Mouse (Mus musculus) layer of hippocampus, adult 2 months (tissue): ENCODE results near the gene Dnaaf3. TPM values are rescaled to one million over a fixed set of nuclear protein-coding genes. Genes with fewer than 3 reads are reported as not detected.
A peak's percentile ranks its signal among the peaks of the same experiment; 100 is the strongest.
"Not testable (repeated sequence)": the region's sequence is repeated elsewhere in the genome, so short reads cannot be mapped to it uniquely, and the experiment has no call there.

Experiments
- DNase-seq, 2 experiments: peaks; one replicate each; pipeline ENCODE4 v3.0.0; 2022; ENCODE audit warnings: low spot score in 2 of 2
- H3K27ac ChIP-seq: fragments of 200-600 bp; 2 replicates; pipeline ENCODE4 v1.8.1; 2022
- H3K4me3 ChIP-seq: fragments of 200-600 bp; 2 replicates; pipeline ENCODE4 v1.8.1; 2022; ENCODE audit warnings: mild to moderate bottlenecking
- CTCF ChIP-seq: fragments of 200-600 bp; conservative IDR thresholded peaks from 2 replicates; pipeline ENCODE4 v1.8.1; 2022; ENCODE audit warnings: antibody characterized with exemption, mild to moderate bottlenecking, moderate library complexity
- total RNA-seq, 2 experiments: library from RNA; stranded (reverse); gene quantifications; 2 replicates each; pipeline ENCODE4 v1.2.3; 2021

Gene Dnaaf3
- total RNA-seq, 2 experiments from 2014 or later: 0.47 to 0.64 TPM

DNA sequence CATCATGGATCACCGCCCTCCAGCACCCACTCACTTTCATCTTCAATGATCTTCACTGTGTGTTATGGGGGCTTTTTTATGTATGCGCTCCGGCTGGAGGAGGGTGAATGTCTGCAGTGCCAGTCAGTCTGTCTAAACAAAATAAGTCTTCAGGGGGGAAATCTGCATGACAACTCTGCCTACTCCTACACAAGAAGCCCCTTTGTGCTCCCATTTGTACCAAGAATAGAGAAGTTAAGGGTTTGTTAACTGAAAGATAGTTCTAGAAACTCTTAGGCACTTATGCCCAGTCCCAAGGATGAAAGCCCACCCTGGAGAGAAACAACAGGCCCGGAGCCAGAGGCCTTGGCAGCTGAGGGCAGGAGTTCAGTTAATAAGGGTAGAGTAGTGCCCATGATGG, 4.1 kb upstream of the Dnaaf3 start:
- no peak for DNase-seq
- Histone ChIP-seq H3K27ac (no peak overlapping the region), H3K4me3 (no peak overlapping the region)
- TF ChIP-seq CTCF: no peak

DNA sequence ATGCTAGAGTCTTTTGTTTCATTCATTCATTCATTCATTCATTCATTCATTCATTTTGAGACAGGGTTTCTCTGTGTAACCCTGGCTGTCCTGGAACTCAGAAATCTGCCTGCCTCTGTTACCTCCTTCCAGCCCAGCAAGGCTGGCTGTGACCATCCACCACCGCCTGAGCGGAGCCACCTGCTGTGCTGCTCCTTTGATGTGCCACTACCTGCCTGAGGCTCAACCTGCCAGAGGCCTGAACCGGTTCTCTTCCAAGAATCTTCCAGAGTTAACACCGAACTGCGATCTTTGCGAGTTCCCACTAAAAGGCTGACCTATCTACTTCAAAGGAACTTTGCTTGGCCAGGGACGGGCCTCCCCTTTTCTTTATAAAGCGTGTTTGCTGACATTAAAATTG, 2.1 kb downstream of the Dnaaf3 start:
- not testable (repeated sequence) for H3K27ac ChIP-seq, DNase-seq, H3K4me3 ChIP-seq

DNA sequence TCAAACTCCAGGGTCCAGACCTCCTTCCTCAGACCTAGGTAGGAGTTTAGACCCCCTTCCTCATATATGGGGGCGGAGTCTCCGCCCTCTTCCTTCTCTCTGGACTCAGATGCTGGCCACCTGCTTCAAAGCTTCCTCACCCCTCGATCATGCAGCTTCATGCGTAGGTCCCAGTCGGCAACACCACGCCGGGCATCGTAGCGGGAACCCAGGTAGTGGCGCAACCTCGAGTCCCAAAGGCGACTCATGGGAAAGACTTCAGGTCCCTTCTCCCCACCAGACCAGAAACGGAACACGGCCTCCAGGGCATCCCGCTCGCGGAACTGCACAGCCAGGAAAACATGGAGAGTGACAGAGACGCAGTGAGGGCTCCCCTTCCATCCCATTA, 5.0 kb downstream of the Dnaaf3 start:
- TF ChIP-seq CTCF: no peak
- H3K27ac ChIP-seq: no peak overlapping the region
- DNase-seq: no peak
- H3K4me3 ChIP-seq: no peak overlapping the region

DNA sequence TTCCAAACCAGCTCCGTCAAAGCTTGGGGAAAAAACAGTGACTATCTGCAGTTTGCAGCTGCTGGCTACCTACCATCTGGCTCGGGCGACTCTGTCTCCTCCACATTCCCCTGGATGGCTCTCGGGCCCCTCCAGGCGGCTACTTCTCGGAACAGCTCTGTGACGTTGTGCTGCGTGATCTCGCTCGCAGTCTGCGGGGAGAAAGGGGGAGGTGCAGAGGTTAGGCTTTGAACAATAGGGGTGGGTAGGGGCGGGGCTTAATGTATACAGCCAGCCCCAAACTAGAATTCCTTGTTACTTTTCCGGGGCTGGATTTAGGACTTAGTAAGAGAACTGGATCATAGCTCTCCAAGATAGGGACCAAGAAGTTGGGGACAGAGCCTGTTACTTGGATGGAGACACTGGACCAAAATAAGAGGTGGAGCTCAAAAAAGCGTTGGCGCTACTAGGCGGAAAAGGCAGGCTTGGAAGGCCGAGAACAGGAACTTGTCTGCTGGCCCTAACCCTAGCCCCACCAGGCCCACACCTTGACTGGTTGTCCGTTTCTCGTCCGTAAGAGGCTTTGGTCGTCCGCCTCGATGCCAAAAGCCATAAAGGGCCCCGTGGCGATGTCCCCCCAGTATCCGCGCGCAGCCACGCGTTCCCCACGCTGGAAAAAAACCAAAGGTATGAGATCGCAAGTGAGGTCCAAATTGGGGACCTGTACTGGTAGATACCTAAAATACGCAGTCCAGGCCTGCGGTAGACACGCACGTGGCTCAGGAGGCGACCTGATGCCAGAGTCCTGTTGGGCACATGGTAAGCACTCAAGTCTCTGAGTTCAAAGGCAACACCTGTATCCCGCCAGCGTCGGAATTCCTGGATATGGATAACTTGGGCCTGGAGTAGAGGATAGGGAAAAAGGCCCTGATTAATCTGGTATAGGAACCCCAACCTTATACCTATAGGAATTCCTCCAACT, 5.6 kb downstream of the Dnaaf3 start:
- Histone ChIP-seq H3K4me3 (peak overlapping the region; percentile 40), H3K27ac (0 out of 2 replicates have a peak overlapping the region, but pooled peaks have one; percentile 18)
- peak; percentile 54 to 76 for DNase-seq
- peak; percentile 77 for TF ChIP-seq CTCF

DNA sequence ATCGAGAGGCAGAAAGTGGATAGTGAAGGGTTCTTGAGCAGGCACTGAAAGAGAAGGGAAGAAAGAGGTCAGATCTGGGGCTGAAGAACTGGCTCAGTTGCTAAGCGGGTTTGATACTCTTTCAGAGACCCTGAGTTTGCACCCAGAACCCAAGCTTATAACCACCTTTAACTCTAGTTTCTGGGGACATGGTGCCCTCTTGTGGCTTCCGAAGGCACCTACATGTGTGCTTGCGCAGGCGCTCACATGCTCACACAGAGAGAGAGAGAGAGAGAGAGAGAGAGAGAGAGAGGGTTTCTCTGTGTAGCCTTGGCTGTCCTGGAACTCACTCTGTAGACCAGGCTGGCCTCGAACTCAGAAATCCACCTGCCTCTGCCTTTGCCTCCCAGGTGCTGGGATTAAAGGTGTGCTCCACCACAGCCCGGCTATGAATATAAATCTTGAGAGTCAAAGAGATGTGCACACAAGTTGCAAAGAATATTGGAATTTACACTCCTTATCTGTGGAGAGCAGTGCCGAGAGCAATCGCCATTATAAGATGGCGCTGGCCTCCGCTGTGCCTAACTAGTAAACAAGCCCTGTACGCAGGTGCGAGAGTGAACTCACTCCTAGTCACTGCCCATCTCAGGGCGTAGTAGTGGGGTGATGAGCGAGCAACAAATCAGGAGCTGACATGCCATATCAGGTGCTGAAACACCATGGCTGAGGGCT, 7.9 kb downstream of the Dnaaf3 start, which contains the start of gene Tnni3:
Gene Tnni3 (minus strand): TSS at position 18 of the 711 bp plus-strand sequence.
- TF ChIP-seq CTCF: peak; percentile 75
- not testable (repeated sequence) for H3K4me3 ChIP-seq, H3K27ac ChIP-seq
- peak in 1 of 2 experiments; percentile 57 for DNase-seq

DNA sequence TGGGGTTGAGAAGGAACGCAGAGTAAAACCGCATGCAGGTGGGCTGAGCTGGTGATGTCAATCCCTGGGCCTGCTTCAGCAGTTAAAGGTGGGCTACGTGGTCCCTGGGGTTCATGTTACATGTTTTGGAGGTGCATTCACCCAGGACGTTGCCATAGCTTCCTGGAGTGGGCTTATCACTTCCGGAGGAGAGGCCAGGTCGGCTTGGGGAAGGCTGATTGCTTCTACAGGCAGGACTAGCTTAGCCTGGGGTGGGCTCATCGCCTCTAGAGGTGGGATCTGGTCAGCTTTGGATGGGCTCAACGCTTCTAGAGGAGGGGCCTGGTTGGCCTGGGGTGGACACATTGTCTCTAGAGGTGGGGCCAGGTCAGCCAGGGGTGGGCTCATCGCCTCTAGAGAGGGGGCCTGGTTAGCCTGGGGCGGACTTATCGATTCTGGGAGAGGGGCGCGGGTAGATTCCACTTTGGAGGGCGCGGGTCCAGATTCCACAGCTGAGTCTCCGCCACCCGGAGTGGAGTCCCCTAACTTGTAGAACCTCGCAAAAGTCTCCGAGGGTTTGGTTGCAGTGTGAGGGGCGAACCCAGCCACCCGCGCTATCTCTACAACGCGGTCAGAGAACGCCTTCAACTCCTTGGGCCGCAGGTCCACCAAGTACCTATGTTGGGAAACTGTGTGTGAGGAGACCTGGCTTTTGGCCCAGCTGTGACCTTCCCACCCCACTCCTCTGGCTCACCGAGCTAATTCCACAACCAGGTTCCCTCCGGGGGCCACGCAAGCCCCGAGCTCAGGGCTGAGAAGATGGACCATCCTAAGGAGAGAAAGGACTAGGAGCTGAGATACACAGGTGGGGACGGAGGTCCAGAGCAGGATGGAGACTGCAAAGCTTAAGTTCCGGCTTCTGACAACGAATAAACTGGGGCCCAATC, 8.8 kb downstream of the Dnaaf3 start:
- Histone ChIP-seq H3K27ac (no peak overlapping the region), H3K4me3 (no peak overlapping the region)
- no peak for DNase-seq
- no peak for TF ChIP-seq CTCF

DNA sequence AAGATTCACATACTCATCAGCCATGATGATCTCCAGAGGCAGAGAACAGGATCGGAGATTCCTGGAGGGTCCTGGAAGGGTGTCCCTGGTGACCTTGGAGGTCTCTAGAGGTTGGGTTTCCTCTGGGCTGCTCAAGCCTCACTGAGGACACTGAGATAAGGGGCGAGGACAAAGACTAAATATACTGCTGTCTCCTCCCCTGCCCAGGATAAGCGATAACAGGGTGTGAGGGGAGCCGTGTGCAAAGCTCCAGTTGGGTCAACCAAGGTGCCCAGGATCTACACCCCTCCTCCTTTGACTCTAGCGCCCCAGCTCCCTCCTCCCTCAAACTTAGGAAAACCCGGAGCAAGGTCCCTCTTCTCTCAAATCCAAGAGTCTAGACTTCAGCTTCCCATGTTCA, 10.0 kb downstream of the Dnaaf3 start:
- no peak overlapping the region for H3K4me3 ChIP-seq
- no peak for DNase-seq
- no peak for TF ChIP-seq CTCF
- H3K27ac ChIP-seq: no peak overlapping the region

DNA sequence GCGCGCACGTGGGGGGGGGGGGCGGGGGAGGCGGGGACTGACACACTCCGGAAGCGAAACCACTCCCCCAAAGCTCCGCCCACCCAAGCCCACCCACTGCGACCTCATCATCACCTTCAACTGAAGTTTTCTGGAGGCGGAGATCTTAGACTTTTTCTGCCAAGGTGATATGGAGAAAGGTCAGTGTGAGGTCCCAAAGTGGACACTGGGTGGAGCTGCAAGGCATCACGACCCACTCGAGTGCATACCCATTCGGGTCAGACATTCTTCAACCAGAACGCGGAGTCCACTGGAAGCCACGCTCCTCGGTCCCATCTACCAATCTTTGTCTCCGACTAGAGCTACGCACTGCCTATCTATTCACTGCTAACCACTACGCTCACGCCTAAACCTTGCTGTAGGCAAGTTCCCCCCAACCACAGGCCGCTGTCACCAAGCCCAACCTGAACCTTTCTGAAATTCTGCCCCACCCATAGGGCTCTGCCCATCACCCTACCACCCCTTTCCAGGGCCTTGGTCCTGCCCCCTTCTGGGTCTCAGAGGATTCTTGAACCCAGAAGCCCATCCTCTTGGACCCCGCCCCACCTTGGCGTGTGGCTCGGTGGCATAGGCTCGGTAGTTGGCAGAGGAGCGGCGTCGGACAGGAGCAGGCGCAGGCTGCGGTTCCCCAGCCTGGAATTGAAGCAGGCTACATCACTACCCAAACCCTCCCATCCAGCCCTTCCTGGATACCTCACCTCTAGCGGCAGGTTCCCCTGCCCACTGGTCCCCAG, 10.8 kb downstream of the Dnaaf3 start:
- 0 out of 2 replicates have a peak, but pooled peaks have one; percentile 15 for TF ChIP-seq CTCF
- Histone ChIP-seq H3K4me3 (peak overlapping the region; percentile 15; the same call in 1 of the 2 replicates), H3K27ac (no peak overlapping the region)
- DNase-seq: no peak

DNA sequence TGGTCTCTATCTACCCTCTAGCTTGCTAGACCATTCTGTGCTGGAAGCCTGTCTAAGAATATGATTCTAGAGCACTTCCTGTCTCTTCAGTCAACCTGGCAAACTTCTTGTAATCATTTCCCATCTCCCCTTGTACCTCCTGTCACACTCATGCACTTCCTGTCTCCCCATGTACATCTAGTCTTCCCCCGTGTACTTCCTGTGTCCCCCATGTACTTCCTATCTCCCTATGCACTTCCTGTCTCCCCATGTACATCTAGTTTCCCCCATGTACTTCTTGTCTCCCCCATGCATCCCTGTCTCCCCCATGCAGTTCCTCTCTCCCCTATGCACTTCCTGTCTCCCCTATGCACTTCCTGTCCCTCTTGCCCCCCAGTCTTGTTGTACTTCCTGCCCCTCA, 13.8 kb downstream of the Dnaaf3 start:
- TF ChIP-seq CTCF: no peak
- no peak for DNase-seq
- Histone ChIP-seq H3K4me3 (no peak overlapping the region), H3K27ac (no peak overlapping the region)

DNA sequence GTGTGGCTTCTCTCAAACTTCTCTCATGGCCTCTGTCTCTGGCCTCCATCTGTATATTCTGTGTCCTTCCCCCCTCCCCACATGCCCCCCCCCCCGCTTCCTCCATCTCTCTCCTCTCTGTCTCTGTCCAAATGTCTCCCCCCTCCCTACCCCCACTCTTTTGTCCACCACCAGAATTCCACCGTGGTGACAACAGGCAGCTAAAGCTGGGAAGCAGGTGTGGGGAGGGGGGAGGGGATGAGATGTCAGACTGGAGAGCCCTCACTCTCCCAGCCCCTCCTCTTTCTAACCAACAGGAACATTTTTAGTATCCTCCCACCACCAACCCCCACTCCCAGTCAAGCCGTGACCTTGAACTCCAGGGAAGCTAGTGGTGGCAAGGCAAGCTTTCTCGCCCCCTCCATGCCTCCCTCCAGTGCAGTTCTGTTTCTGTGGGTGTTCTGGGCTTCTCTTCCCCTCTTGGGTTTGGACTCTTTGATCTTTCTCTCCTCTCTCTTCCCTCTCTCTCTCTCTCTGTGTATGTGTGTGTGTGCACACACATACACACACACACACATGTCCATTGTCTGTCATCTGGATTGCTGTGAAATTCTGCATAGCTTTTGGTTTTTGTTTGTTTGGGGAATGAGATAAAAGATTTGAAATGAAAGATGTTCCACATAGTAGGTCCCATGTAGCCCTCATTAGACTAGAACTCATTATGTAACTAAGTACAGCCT, 15.8 kb downstream of the Dnaaf3 start, which contains the start of gene Tnnt1:
Gene Tnnt1 (minus strand): TSS at position 51 of the 719 bp plus-strand sequence.
- DNase-seq: no peak
- Histone ChIP-seq H3K4me3 (no peak within 1 kb of the TSS), H3K27ac (no peak within 1 kb of the TSS)
- no peak for TF ChIP-seq CTCF

DNA sequence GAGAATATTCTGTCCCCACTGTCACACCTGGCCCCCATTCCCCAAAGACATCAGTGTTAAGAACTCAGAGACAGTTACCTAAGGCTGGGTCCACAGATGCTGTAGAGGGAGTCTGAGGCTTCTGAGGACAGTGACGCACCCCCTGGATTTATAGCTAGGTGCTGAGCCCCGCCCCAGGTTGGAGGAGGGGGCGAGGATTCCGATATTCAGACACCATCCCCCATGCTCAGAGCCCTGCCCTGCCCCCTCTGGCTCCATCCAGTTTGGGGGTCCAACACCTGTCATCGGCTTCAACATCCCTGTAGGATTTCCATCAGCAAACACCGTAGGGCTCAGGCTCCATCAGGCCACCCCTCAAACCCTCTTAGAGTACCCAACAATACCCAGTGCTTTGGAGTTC, 16.4 kb downstream of the Dnaaf3 start:
- Histone ChIP-seq H3K27ac (no peak overlapping the region), H3K4me3 (no peak overlapping the region)
- no peak for TF ChIP-seq CTCF
- no peak for DNase-seq
